In genomic region chr17:75027358-75028131, GRCm38 (mm10) we compare ENCODE assay signal across 10 mouse cellular contexts. TPM values are rescaled to one million over a fixed set of nuclear protein-coding genes. Genes with fewer than 3 reads are reported as not detected.
DNase-seq lines count a peak whose midpoint lies in the region; ATAC-seq and TF ChIP-seq lines count a peak whose summit lies in the region.
"Had no signal": no experiment of that assay in that cellular context is flagged by ENCODE, and none has a peak within 500 bp of the region (broad histone marks: within the 10 kb centered on the region; RNA-seq: fewer than 3 reads in every experiment).

No protein-coding gene starts in this region.

- intact Hi-C loops in heart, adult 2 months (cut with DNase I) = no loop called here

- ATAC-seq in midbrain, embryonic 13.5 days = no peak

- H3K4me2 ChIP-seq in midbrain, embryonic 13.5 days (replicated peaks) = no peak overlapping the region
- H3K4me2 ChIP-seq: liver, embryonic 15.5 days had no signal

- WGBS in heart, adult 2 months = 82% methylated on average over 12 of the region's 12 CpGs
- WGBS in heart, embryonic 10.5 days = 78% methylated on average over 12 of the region's 12 CpGs
- 79% methylated on average over 12 of the region's 12 CpGs for WGBS in midbrain, embryonic 13.5 days

- no peak overlapping the region for H3K9ac ChIP-seq in heart, adult 2 months (ENCODE audit: low read depth, low read length)
- H3K9ac ChIP-seq in midbrain, embryonic 13.5 days (replicated peaks) = no peak overlapping the region
- H3K9ac ChIP-seq: liver, embryonic 15.5 days had no signal

- H3K79me2 ChIP-seq in heart, adult 2 months (replicated peaks; ENCODE audit: control insufficient read depth, insufficient read depth, low read length) = no peaks in the 10 kb centered on the region; the same call in none of the 2 replicates

- H3K9me3 ChIP-seq in heart, embryonic 10.5 days = no peaks in the 10 kb centered on the region
- no peaks in the 10 kb centered on the region for H3K9me3 ChIP-seq in midbrain, embryonic 13.5 days
- H3K9me3 ChIP-seq: liver, embryonic 15.5 days had no signal

- DNase-seq in heart, adult 2 months = peak; percentile 81 to 82
- no peak for DNase-seq in heart, embryonic 10.5 days (ENCODE audit: low spot score)
- DNase-seq in NIH3T3 (ENCODE audit: low read depth) = peak; percentile 24
- peak; percentile 80 for DNase-seq in gastrocnemius, adult 18-20 months (ENCODE audit: low spot score)
- peak; percentile 40 to 55 for DNase-seq in layer of hippocampus, postnatal 10 days (ENCODE audit: low spot score in 2 of 2)
- no peak for DNase-seq in thymus, adult 18-20 months
- no peak for DNase-seq in thymus, postnatal 4 days

- H3K27me3 ChIP-seq in heart, adult 2 months (ENCODE audit: control insufficient read depth, insufficient read depth, low read length) = no peaks in the 10 kb centered on the region
- no peaks in the 10 kb centered on the region for H3K27me3 ChIP-seq in heart, embryonic 10.5 days (ENCODE audit: insufficient read depth, poor library complexity, severe bottlenecking)
- no peaks in the 10 kb centered on the region for H3K27me3 ChIP-seq in midbrain, embryonic 13.5 days
- H3K27me3 ChIP-seq: liver, embryonic 15.5 days had no signal

- TF ChIP-seq POLR2A in heart, adult 2 months (IDR thresholded peaks at IDR 0.05; ENCODE audit: insufficient read depth, low read depth, low read length) = no peak

- TF ChIP-seq CTCF in heart, adult 2 months (IDR thresholded peaks at IDR 0.05) = no peak

- TF ChIP-seq EP300 in heart, adult 2 months (IDR thresholded peaks at IDR 0.05; ENCODE audit: insufficient read depth, low read depth, low read length) = no peak

- peaks cover 3% of the 10 kb centered on the region for H3K4me1 ChIP-seq in heart, adult 2 months (ENCODE audit: control insufficient read depth, insufficient read depth, low read length)
- H3K4me1 ChIP-seq in heart, embryonic 10.5 days = peaks cover 20% of the 10 kb centered on the region
- H3K4me1 ChIP-seq in midbrain, embryonic 13.5 days (replicated peaks) = peaks cover 9% of the 10 kb centered on the region; the same call in 1 of the 2 replicates
- H3K4me1 ChIP-seq: liver, embryonic 15.5 days had no signal

- peak overlapping the region; percentile 52 for H3K27ac ChIP-seq in heart, adult 2 months
- H3K27ac ChIP-seq in heart, embryonic 10.5 days = no peak overlapping the region
- H3K27ac ChIP-seq in midbrain, embryonic 13.5 days = no peak overlapping the region
- H3K27ac ChIP-seq: kidney, postnatal 0 days; liver, embryonic 15.5 days had no signal

- H3K36me3 ChIP-seq in heart, adult 2 months (ENCODE audit: control insufficient read depth, insufficient read depth, low read length) = no peaks in the 10 kb centered on the region
- peaks cover 17% of the 10 kb centered on the region for H3K36me3 ChIP-seq in heart, embryonic 10.5 days
- H3K36me3 ChIP-seq in midbrain, embryonic 13.5 days = no peaks in the 10 kb centered on the region
- H3K36me3 ChIP-seq: liver, embryonic 15.5 days had no signal

- H3K4me3 ChIP-seq in heart, adult 2 months = peak overlapping the region; percentile 6; the same call in 1 of the 2 replicates
- no peak overlapping the region for H3K4me3 ChIP-seq in heart, embryonic 10.5 days
- no peak overlapping the region for H3K4me3 ChIP-seq in midbrain, embryonic 13.5 days (replicated peaks)
- H3K4me3 ChIP-seq: liver, embryonic 15.5 days had no signal

RNA-seq across cellular contexts. Expression of gene Ltbp1, which starts 22.2 kb away (rescaled TPM):
- total RNA-seq in heart, adult 2 months (2021) = 10 to 100 TPM; 39.9 to 40.4 TPM
- polyA plus RNA-seq in heart, adult 2 months (2012; rRNA removed) = 17.2 and 27.9 TPM in 2 replicates
- polyA plus RNA-seq in heart, embryonic 10.5 days (2016; fragmentation: Nextera tagmentation; extraction: Ambion mirVana) = 29.7 and 34.2 TPM in 2 replicates
- total RNA-seq in gastrocnemius, adult 18-20 months (2021) = 1 to 10 TPM; 6.5 to 8.6 TPM
- 1 to 10 TPM; 6.3 to 8.7 TPM for total RNA-seq in layer of hippocampus, postnatal 10 days (2021)
- 2.6 and 2.7 TPM in 2 replicates for polyA plus RNA-seq in midbrain, embryonic 13.5 days (2015; fragmentation: Nextera tagmentation; extraction: Ambion mirVana)

Comparison
In these comparisons a context has a peak if more than half of its experiments do, and no peak if none do; other contexts are left out.
1. DNase-seq: peak in heart, adult 2 months (2 of 2), NIH3T3 (single experiment), gastrocnemius, adult 18-20 months (single experiment) and layer of hippocampus, postnatal 10 days (2 of 2); none in heart, embryonic 10.5 days (single experiment), thymus, adult 18-20 months (0 of 2) and thymus, postnatal 4 days (single experiment).
2. RNA of gene Ltbp1, which starts 22.2 kb away (total RNA-seq): 39.9 to 40.4 TPM in heart, adult 2 months; 6.3 to 8.7 TPM in layer of hippocampus, postnatal 10 days and 6.5 to 8.6 TPM in gastrocnemius, adult 18-20 months; every median in the first group is over 4 times any median in the second.